Mouse (Mus musculus) G1E (cell line): ENCODE data around the gene Hs1bp3.

ENCODE experiments used
- CTCF ChIP-seq: IDR thresholded peaks from 2 replicates; pipeline ENCODE4 v1.5.1; 2012; ENCODE audit warnings: low read depth, low read length, inconsistent platforms, mixed read lengths
- GATA1 ChIP-seq: IDR thresholded peaks from 2 replicates; pipeline ENCODE4 v1.6.1; 2012; ENCODE audit warnings: borderline replicate concordance, low read length, inconsistent platforms, mixed read lengths
- GATA2 ChIP-seq: IDR thresholded peaks from 2 replicates; pipeline ENCODE4 v1.6.1; 2012; ENCODE audit warnings: low read depth, low read length, inconsistent platforms, borderline replicate concordance
- POLR2AphosphoS5 ChIP-seq: IDR thresholded peaks from 2 replicates; pipeline ENCODE4 v1.6.1; 2012; ENCODE audit warnings: low read depth, low read length, inconsistent platforms; ENCODE audit not compliant: insufficient replicate concordance

- no peak for TF ChIP-seq GATA2
- TF ChIP-seq GATA1, result no peak
- TF ChIP-seq CTCF, result no peak
- TF ChIP-seq POLR2AphosphoS5, result no peak
Measured at GRCm38 (mm10) chr12:8343381-8343780, 30.1 kb downstream of the Hs1bp3 start.
